Mouse (Mus musculus) heart, embryonic 10.5 days (tissue): ENCODE measurements around the gene Krt42. TPM values are rescaled to one million over a fixed set of nuclear protein-coding genes. Genes with fewer than 3 reads are reported as not detected.

Experiments used
- DNase-seq: peaks from one replicate; pipeline ENCODE4 v3.0.0-alpha.2; 2017; ENCODE audit warnings: low spot score
- H3K27ac ChIP-seq: fragments of 300-500 bp; sonication (generic); 2 replicates; pipeline ENCODE4 v1.5.1; 2016; ENCODE audit warnings: mild to moderate bottlenecking
- H3K27me3 ChIP-seq: fragments of 300-500 bp; sonication (generic); 2 replicates; pipeline ENCODE4 v1.6.1; 2016; ENCODE audit warnings: mild to moderate bottlenecking; ENCODE audit not compliant: poor library complexity, insufficient read depth, severe bottlenecking
- H3K36me3 ChIP-seq: fragments of 300-500 bp; sonication (generic); 2 replicates; pipeline ENCODE4 v1.6.1; 2016; ENCODE audit warnings: mild to moderate bottlenecking, moderate library complexity
- H3K4me1 ChIP-seq: fragments of 300-500 bp; sonication (generic); 2 replicates; pipeline ENCODE4 v1.6.1; 2016; ENCODE audit warnings: mild to moderate bottlenecking
- H3K4me3 ChIP-seq: fragments of 300-500 bp; sonication (generic); 2 replicates; pipeline ENCODE4 v1.5.1; 2016; ENCODE audit warnings: mild to moderate bottlenecking, moderate library complexity
- H3K9me3 ChIP-seq: fragments of 300-500 bp; sonication (generic); 2 replicates; pipeline ENCODE4 v1.6.1; 2016; ENCODE audit warnings: mild to moderate bottlenecking, moderate library complexity
- WGBS: fragments of 180-500 bp; shearing (Covaris S2); methylation state at CpG from one replicate; pipeline ENCODE4 v1.1.7; 2016; 5-methylcytosine and 5-hydroxymethylcytosine counted together
- polyA plus RNA-seq: library from polyadenylated mRNA; unstranded; fragments of >200 nt; fragmentation: Nextera tagmentation; extraction: Ambion mirVana; gene quantifications from 2 replicates; pipeline ENCODE4 v1.2.1, GENCODE M21; 2016

The Krt42 gene
- polyA plus RNA-seq, 1 experiment from 2014 or later: not detected

DNA sequence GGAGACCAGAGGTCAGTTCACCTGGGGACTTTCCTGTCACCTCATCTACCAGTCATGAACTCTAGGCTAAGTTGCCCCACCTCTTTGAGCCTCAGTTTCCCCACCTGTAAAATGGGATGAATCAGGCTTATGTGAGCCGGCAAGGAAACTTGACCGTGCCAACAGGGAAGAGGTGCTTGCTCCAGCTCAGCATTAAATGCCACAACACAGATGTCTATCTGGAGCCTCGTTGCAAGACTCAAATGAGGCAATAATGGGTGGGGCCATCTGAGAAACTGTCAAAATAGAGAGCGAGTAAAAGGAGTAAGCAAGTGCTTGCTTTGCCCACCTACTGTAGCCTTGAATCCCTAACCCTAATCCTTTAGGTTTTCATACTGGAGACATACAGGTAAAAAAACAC is 50.4 kb downstream of the Krt42 start:
- Histone ChIP-seq H3K27ac (no peak overlapping the region), H3K4me3 (no peak overlapping the region), H3K27me3 (no peaks in the 10 kb centered on the region), H3K36me3 (no peaks in the 10 kb centered on the region), H3K9me3 (no peaks in the 10 kb centered on the region), H3K4me1 (0 out of 2 replicates have a peak, but pooled peaks cover 4% of the 10 kb centered on the region)
- WGBS: 83% methylated on average over 4 of the region's 4 CpGs
- no peak for DNase-seq

Other genes starting within 250 kb of the Krt42 start
- not detected in 2 replicates for gene Krt33b, start 240.0 kb downstream of the Krt42 start, polyA plus RNA-seq
- not detected in 2 replicates for gene Krt34, start 228.3 kb downstream of the Krt42 start, polyA plus RNA-seq
- gene Krt31, start 219.3 kb downstream of the Krt42 start, polyA plus RNA-seq: not detected in 2 replicates
- gene Krt32, start 181.6 kb downstream of the Krt42 start, polyA plus RNA-seq: not detected in 2 replicates
- gene Krt35, start 173.6 kb downstream of the Krt42 start, polyA plus RNA-seq: not detected in 2 replicates
- 0.08 TPM in 1 of 2 replicates, not detected in the other for gene Krt36, start 164.2 kb downstream of the Krt42 start, polyA plus RNA-seq
- 0.10 TPM in 1 of 2 replicates, not detected in the other for gene Krt13, start 148.3 kb downstream of the Krt42 start, polyA plus RNA-seq
- gene Krt15, start 133.9 kb downstream of the Krt42 start, polyA plus RNA-seq: 0.11 and 1.5 TPM in 2 replicates
- gene Krt19, start 121.2 kb downstream of the Krt42 start, polyA plus RNA-seq: 76.3 and 86.1 TPM in 2 replicates
- not detected in 2 replicates for gene Krt9, start 76.6 kb downstream of the Krt42 start, polyA plus RNA-seq
- 0.70 and 1.5 TPM in 2 replicates for gene Krt14, start 62.3 kb downstream of the Krt42 start, polyA plus RNA-seq
- not detected in 2 replicates for gene Krt16, start 21.0 kb downstream of the Krt42 start, polyA plus RNA-seq
- gene Krt17, start 8.8 kb downstream of the Krt42 start, polyA plus RNA-seq: 0.17 and 0.19 TPM in 2 replicates
- 1,444 and 1,503 TPM in 2 replicates for gene Eif1, start 50.0 kb upstream of the Krt42 start, polyA plus RNA-seq
- not detected in 2 replicates for gene Gast, start 64.5 kb upstream of the Krt42 start, polyA plus RNA-seq
- gene Hap1, start 86.3 kb upstream of the Krt42 start, polyA plus RNA-seq: 5.1 and 8.4 TPM in 2 replicates
- 91.3 and 112 TPM in 2 replicates for gene Jup, start 127.9 kb upstream of the Krt42 start, polyA plus RNA-seq
- 71.1 and 81.8 TPM in 2 replicates for gene P3h4, start 145.0 kb upstream of the Krt42 start, polyA plus RNA-seq
- gene Fkbp10, start 145.8 kb upstream of the Krt42 start, polyA plus RNA-seq: 107 and 123 TPM in 2 replicates
- 124 and 128 TPM in 2 replicates for gene Nt5c3b, start 171.9 kb upstream of the Krt42 start, polyA plus RNA-seq
- 0.71 and 0.90 TPM in 2 replicates for gene Klhl10, start 172.0 kb upstream of the Krt42 start, polyA plus RNA-seq
- gene Klhl11, start 202.9 kb upstream of the Krt42 start, polyA plus RNA-seq: 6.7 and 9.7 TPM in 2 replicates